Mouse (Mus musculus) liver, embryonic 14.5 days (tissue): ENCODE results near the gene Grid2. TPM values are rescaled to one million over a fixed set of nuclear protein-coding genes. Genes with fewer than 3 reads are reported as not detected.

Experiments
- ATAC-seq: fragments of 200-750 bp; cut with Nextera tagmentation; 2 replicates; pipeline ENCODE4 v1.8.0; 2017; ENCODE audit warnings: moderate number of reproducible peaks, mild to moderate bottlenecking, moderate library complexity; ENCODE audit not compliant: insufficient read depth
- DNase-seq, 3 experiments: peaks; one replicate each; pipeline ENCODE4 v3.0.0-alpha.2; 2012 to 2013; ENCODE audit warnings: low read depth in 3 of 3, low spot score in 3 of 3
- H3K27ac ChIP-seq: fragments of 300-500 bp; sonication (generic); 2 replicates; pipeline ENCODE4 v1.5.1; 2014; ENCODE audit warnings: moderate library complexity, mild to moderate bottlenecking, control low read depth, inconsistent platforms
- H3K27me3 ChIP-seq: fragments of 300-500 bp; sonication (generic); 2 replicates; pipeline ENCODE4 v1.6.1; 2014; ENCODE audit warnings: mild to moderate bottlenecking, low read length, moderate library complexity; ENCODE audit not compliant: control insufficient read depth, insufficient read depth
- H3K36me3 ChIP-seq: fragments of 300-500 bp; sonication (generic); replicated peaks from 2 replicates; pipeline ENCODE4 v1.6.1; 2014; ENCODE audit warnings: low read depth; ENCODE audit not compliant: control insufficient read depth, insufficient read depth
- H3K4me1 ChIP-seq, 2 experiments: fragments of 200-500 bp in 1 of 2; fragments of 300-500 bp in 1 of 2; sonication (generic) in 1 of 2; replicated peaks; 2 replicates each; pipeline ENCODE4 v1.6.1; 2012 to 2014; ENCODE audit warnings: antibody characterized with exemption in 1 of 2, inconsistent platforms in 1 of 2, low read length in 1 of 2; ENCODE audit not compliant: control insufficient read depth in 2 of 2, insufficient read depth in 2 of 2
- H3K4me2 ChIP-seq: fragments of 300-500 bp; sonication (generic); 2 replicates; pipeline ENCODE4 v1.6.1; 2014; ENCODE audit warnings: low read depth, mild to moderate bottlenecking, control low read depth, moderate library complexity
- H3K4me3 ChIP-seq, 2 experiments: fragments of 200-500 bp in 1 of 2; fragments of 300-500 bp in 1 of 2; sonication (generic) in 1 of 2; 2 replicates each; pipeline ENCODE4 v1.5.1; 2012 to 2014; ENCODE audit warnings: low read depth in 2 of 2, low read length in 2 of 2, mild to moderate bottlenecking in 2 of 2, control low read depth in 1 of 2, inconsistent platforms in 1 of 2, moderate library complexity in 1 of 2; ENCODE audit not compliant: insufficient read depth in 1 of 2
- H3K9ac ChIP-seq: fragments of 300-500 bp; sonication (generic); replicated peaks from 2 replicates; pipeline ENCODE4 v1.6.1; 2014; ENCODE audit warnings: mild to moderate bottlenecking, control low read depth, moderate library complexity
- H3K9me3 ChIP-seq: fragments of 300-500 bp; sonication (generic); 2 replicates; pipeline ENCODE4 v1.6.1; 2016; ENCODE audit warnings: low read length, mixed read lengths; ENCODE audit not compliant: control insufficient read depth
- CTCF ChIP-seq: IDR thresholded peaks from 2 replicates; pipeline ENCODE4 v1.5.1; 2016; ENCODE audit warnings: antibody characterized with exemption, low read depth, control low read depth
- EP300 ChIP-seq: IDR thresholded peaks from 2 replicates; pipeline ENCODE4 v1.6.1; 2016; ENCODE audit warnings: antibody characterized with exemption, low read depth
- WGBS: fragments of 180-500 bp; shearing (Covaris S2); extraction: QIAGEN DNeasy Blood & Tissue Kit; methylation state at CpG from one replicate; pipeline ENCODE4 v1.1.7; 2014; ENCODE audit not compliant: insufficient replicate concordance; 5-methylcytosine and 5-hydroxymethylcytosine counted together
- polyA plus RNA-seq, 2 experiments: library from polyadenylated mRNA; depleted of rRNA in 1 of 2; stranded (reverse) in 1 of 2; unstranded in 1 of 2; fragments of >200 nt; fragmentation: Nextera tagmentation in 1 of 2; extraction: Ambion mirVana in 1 of 2; gene quantifications; 2 replicates each; pipeline versions ENCODE4 v1.2.1 to v1.2.3; 2012 to 2014

Gene Grid2
- polyA plus RNA-seq, 2 experiments: not detected

DNA sequence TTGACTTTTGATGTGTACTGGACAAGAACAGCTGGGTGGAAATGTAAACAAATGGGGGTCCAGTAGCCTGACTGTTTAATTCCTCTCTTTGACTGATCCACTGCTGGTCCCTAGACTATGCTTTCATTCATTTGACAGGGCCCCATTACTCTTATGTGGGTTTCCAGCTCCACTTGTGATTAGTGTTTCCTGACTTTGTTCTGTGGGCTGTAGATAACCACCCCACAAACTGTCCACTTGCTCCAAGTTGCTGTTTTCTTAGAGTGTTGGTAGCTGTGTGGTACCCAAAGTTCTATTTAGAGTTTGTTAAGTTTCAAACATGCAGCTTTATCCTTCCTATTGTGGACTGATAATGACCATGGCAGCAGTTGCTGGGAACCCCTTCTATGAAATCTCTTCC, 1172.0 kb downstream of the Grid2 start:
- Histone ChIP-seq H3K4me2 (no peak overlapping the region), H3K27ac (no peak overlapping the region), H3K27me3 (no peaks in the 10 kb centered on the region), H3K9me3 (no peaks in the 10 kb centered on the region), H3K36me3 (no peaks in the 10 kb centered on the region), H3K4me1 (no peaks in the 10 kb centered on the region), H3K9ac (no peak overlapping the region), H3K4me3 (no peak overlapping the region)
- DNase-seq: no peak
- no peak for ATAC-seq
- TF ChIP-seq CTCF (no peak), EP300 (no peak)

DNA sequence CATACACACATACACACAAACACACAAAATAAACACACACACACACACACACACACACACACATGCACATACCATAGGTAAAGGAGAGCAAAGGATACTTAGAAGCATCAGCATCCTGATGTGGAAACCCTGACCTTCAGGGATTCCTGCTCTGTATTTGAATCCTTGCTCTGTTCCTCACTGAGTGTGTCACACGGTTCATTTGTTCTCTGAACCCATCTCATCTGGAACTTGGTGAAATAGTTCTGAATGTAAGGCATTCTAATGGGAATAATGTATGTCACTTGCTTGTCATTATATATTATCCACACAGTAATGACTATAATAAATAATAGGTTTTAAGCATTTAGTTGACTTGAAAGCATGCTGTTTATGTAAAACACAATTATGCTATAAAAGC, 1173.2 kb downstream of the Grid2 start:
- WGBS: 35% methylated on average over 1 of the region's 1 CpGs
- Histone ChIP-seq H3K4me2 (no peak overlapping the region), H3K36me3 (no peaks in the 10 kb centered on the region), H3K9me3 (no peaks in the 10 kb centered on the region), H3K4me3 (no peak overlapping the region), H3K27me3 (no peaks in the 10 kb centered on the region), H3K9ac (no peak overlapping the region), H3K4me1 (no peaks in the 10 kb centered on the region), H3K27ac (no peak overlapping the region)
- DNase-seq: no peak
- TF ChIP-seq EP300 (no peak), CTCF (no peak)
- ATAC-seq: no peak

DNA sequence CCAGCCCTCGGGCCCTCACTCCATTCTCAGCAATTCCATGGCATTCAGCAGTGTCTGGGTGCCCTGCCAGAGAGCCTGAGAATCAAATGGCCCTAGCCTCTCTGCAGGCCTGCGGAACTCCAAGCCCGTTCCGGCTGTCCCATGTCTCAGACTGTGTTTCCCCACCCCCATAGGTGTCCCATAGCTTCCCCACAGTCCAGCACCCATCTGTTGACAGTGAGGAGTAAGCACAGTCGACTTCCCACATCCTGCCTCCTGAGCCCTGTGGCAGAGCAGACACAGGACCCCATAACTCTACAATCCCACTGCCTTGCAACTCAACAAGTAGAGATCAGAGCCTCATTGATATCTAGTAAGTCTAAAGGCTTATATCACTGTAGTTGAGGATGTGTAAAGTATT, 1192.5 kb downstream of the Grid2 start:
- DNase-seq (no peak), ATAC-seq (no peak)
- Histone ChIP-seq H3K4me3 (no peak overlapping the region), H3K27ac (no peak overlapping the region), H3K36me3 (no peaks in the 10 kb centered on the region), H3K4me1 (no peaks in the 10 kb centered on the region), H3K9ac (no peak overlapping the region), H3K27me3 (no peaks in the 10 kb centered on the region), H3K4me2 (no peak overlapping the region), H3K9me3 (no peaks in the 10 kb centered on the region)
- no peak for TF ChIP-seq CTCF
- TF ChIP-seq EP300: no peak
- WGBS: 64% methylated on average over 5 of the region's 5 CpGs

DNA sequence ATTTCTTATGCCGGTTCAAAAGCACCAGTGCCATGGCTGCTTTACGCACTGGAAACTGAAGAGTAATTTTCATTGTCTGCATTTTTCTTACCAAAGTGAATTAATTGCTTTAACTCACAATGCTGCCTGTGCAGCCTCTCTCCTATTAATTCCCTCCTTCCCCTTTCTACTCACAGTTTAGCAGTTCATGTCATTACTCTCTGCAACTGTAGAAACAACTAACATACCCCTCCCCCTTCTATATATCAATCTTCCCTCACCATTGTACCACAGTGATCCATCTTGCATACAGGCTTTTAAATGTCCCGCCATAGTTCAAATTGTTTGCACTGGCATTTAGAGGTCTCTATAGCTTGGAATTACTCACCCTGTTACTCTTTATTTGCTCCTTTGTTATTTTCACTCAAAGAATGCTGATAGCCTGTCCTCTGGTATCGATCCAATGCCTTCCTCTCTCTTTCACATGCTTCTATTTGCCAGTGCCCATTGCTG, 1193.2 kb downstream of the Grid2 start:
- Histone ChIP-seq H3K4me3 (no peak overlapping the region), H3K4me1 (no peaks in the 10 kb centered on the region), H3K4me2 (no peak overlapping the region), H3K27me3 (no peaks in the 10 kb centered on the region), H3K9me3 (no peaks in the 10 kb centered on the region), H3K9ac (no peak overlapping the region), H3K36me3 (no peaks in the 10 kb centered on the region), H3K27ac (no peak overlapping the region)
- TF ChIP-seq EP300 (no peak), CTCF (no peak)
- DNase-seq: no peak
- 66% methylated on average over 4 of the region's 4 CpGs for WGBS
- no peak for ATAC-seq

DNA sequence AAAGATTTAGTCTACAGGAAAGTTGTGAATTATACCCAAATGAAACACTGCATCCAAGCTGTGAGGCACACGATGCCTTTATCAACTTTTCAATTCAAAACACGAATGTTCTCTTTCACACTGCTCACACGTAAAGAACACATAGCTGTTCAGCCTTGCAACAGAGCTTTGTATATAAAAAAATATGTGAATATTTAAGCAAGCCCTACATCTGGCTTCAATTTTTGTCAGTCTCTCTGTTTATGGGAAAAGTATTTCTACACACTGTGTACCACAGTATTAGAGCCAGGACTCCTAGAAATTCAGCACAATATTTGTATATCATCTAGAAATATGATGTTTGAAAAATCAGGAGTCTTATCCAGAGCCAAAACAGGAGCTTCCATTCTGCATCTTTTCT, 1195.1 kb downstream of the Grid2 start:
- no peaks in the 10 kb centered on the region for H3K36me3 ChIP-seq
- no peaks in the 10 kb centered on the region for H3K27me3 ChIP-seq
- H3K4me3 ChIP-seq: no peak overlapping the region
- no peak for TF ChIP-seq CTCF
- no peak for TF ChIP-seq EP300
- H3K4me1 ChIP-seq: no peaks in the 10 kb centered on the region
- no peak overlapping the region for H3K27ac ChIP-seq
- no peak overlapping the region for H3K4me2 ChIP-seq
- DNase-seq (no peak), ATAC-seq (no peak)
- H3K9me3 ChIP-seq: no peaks in the 10 kb centered on the region
- no peak overlapping the region for H3K9ac ChIP-seq
- WGBS: 68% methylated on average over 3 of the region's 3 CpGs

DNA sequence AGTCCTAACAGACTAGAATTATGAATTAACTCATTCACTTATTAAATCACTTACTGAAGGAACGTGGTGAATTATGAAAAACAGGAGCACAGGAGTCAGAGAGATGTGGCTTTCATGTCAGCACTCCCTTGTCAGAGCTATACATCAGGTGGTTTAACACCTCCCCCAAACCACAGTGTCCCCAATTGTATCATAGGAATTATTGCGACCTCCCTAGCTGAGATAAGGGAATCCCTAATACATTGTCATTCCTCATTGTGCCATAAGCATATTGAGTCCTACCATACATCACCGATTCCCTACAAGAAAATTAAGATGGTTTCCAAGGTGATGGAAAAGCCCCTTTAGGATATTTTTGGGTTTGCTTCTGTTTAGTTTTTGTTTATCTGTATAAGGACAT, 1224.2 kb downstream of the Grid2 start:
- H3K9me3 ChIP-seq: no peaks in the 10 kb centered on the region
- ATAC-seq (no peak), DNase-seq (no peak)
- no peaks in the 10 kb centered on the region for H3K27me3 ChIP-seq
- H3K27ac ChIP-seq: no peak overlapping the region
- H3K36me3 ChIP-seq: no peaks in the 10 kb centered on the region
- no peaks in the 10 kb centered on the region for H3K4me1 ChIP-seq
- H3K9ac ChIP-seq: no peak overlapping the region
- no peak for TF ChIP-seq CTCF
- TF ChIP-seq EP300: no peak
- H3K4me3 ChIP-seq: no peak overlapping the region
- 55% methylated on average over 3 of the region's 3 CpGs for WGBS
- H3K4me2 ChIP-seq: no peak overlapping the region
